Mouse (Mus musculus) kidney, adult 2 months (tissue): Measurements from ENCODE around the gene C5ar1. TPM values are rescaled to one million over a fixed set of nuclear protein-coding genes. Genes with fewer than 3 reads are reported as not detected.
A peak's percentile ranks its signal among the peaks of the same experiment; 100 is the strongest.

Experiments used
- DNase-seq: peaks from one replicate; pipeline ENCODE4 v3.0.0; 2021
- H3K27ac ChIP-seq: fragments of 200-500 bp; 2 replicates; pipeline ENCODE4 v1.5.1; 2012; ENCODE audit warnings: low read depth, low read length, control low read depth, inconsistent platforms; ENCODE audit not compliant: insufficient read depth
- H3K27me3 ChIP-seq: fragments of 200-500 bp; replicated peaks from 2 replicates; pipeline ENCODE4 v1.6.1; 2012; ENCODE audit warnings: mild to moderate bottlenecking, moderate library complexity, low read length, inconsistent platforms; ENCODE audit not compliant: control insufficient read depth, insufficient read depth
- H3K36me3 ChIP-seq: fragments of 200-500 bp; 2 replicates; pipeline ENCODE4 v1.6.1; 2012; ENCODE audit warnings: mild to moderate bottlenecking, moderate library complexity, low read length, inconsistent platforms; ENCODE audit not compliant: control insufficient read depth, insufficient read depth
- H3K4me1 ChIP-seq: fragments of 200-500 bp; 2 replicates; pipeline ENCODE4 v1.6.1; 2011; ENCODE audit warnings: low read length; ENCODE audit not compliant: control insufficient read depth, insufficient read depth
- H3K4me3 ChIP-seq: fragments of 200-500 bp; 2 replicates; pipeline ENCODE4 v1.5.1; 2011; ENCODE audit warnings: mild to moderate bottlenecking, low read depth, low read length, control low read depth; ENCODE audit not compliant: insufficient read depth
- CTCF ChIP-seq: fragments of 200-500 bp; conservative IDR thresholded peaks from 2 replicates; pipeline ENCODE4 v1.5.1; 2011; ENCODE audit warnings: low read depth, mild to moderate bottlenecking, control low read depth, low read length, moderate library complexity, mixed read lengths; ENCODE audit not compliant: insufficient read depth, insufficient read length
- POLR2A ChIP-seq: fragments of 200-500 bp; IDR thresholded peaks from one replicate; pipeline ENCODE4 v1.6.1; 2011; ENCODE audit warnings: low read depth, low read length, control low read depth
- WGBS: fragments of 180-500 bp; shearing (Covaris S2); methylation state at CpG from one replicate; pipeline ENCODE4 v1.1.7; 2018; 5-methylcytosine and 5-hydroxymethylcytosine counted together
- polyA plus RNA-seq: library from polyadenylated mRNA; depleted of rRNA; stranded (reverse); fragments of >200 nt; gene quantifications from 2 replicates; pipeline ENCODE4 v1.2.3, GENCODE M21; 2012; rRNA removed

C5ar1 gene
- polyA plus RNA-seq, 1 experiment, result 4.2 TPM

GRCm38 (mm10) chr7:16203505-16203903 lies 55.8 kb downstream of the C5ar1 start:
- H3K4me3 ChIP-seq, result no peak overlapping the region
- H3K27ac ChIP-seq, result peak overlapping the region; percentile 89
- TF ChIP-seq CTCF (no peak), POLR2A (no peak)
- DNase-seq, result no peak
- H3K36me3 ChIP-seq, result no peaks in the 10 kb centered on the region
- H3K27me3 ChIP-seq, result no peaks in the 10 kb centered on the region
- H3K4me1 ChIP-seq, result peaks cover 24% of the 10 kb centered on the region
- WGBS, result 51% methylated on average over 13 of the region's 13 CpGs

- H3K4me1 ChIP-seq, result peaks cover 24% of the 10 kb centered on the region
- no peaks in the 10 kb centered on the region for H3K36me3 ChIP-seq
- H3K27me3 ChIP-seq, result no peaks in the 10 kb centered on the region
- peak overlapping the region; percentile 89 for H3K27ac ChIP-seq
- H3K4me3 ChIP-seq, result no peak overlapping the region
- WGBS, result 47% methylated on average over 15 of the region's 15 CpGs
- peak; percentile 94 for DNase-seq
- no peak for TF ChIP-seq CTCF
Measured at GRCm38 (mm10) chr7:16202756-16203504, 56.4 kb downstream of the C5ar1 start.

- no peak overlapping the region for H3K4me3 ChIP-seq
- H3K27ac ChIP-seq, result no peak overlapping the region
- TF ChIP-seq CTCF, result no peak
- no peak for TF ChIP-seq POLR2A
- 82% methylated on average over 6 of the region's 6 CpGs for WGBS
- H3K36me3 ChIP-seq, result no peaks in the 10 kb centered on the region
- H3K27me3 ChIP-seq, result no peaks in the 10 kb centered on the region
- no peak for DNase-seq
- peaks cover 24% of the 10 kb centered on the region for H3K4me1 ChIP-seq
Measured at GRCm38 (mm10) chr7:16201136-16201535, 58.2 kb downstream of the C5ar1 start.

GRCm38 (mm10) chr7:16198540-16198939 lies 60.8 kb downstream of the C5ar1 start:
- Histone ChIP-seq H3K4me1 (peaks cover 12% of the 10 kb centered on the region), H3K27me3 (no peaks in the 10 kb centered on the region), H3K4me3 (no peak overlapping the region), H3K27ac (no peak overlapping the region), H3K36me3 (no peaks in the 10 kb centered on the region)
- no peak for DNase-seq
- no peak for TF ChIP-seq POLR2A
- no peak for TF ChIP-seq CTCF
- 85% methylated on average over 11 of the region's 11 CpGs for WGBS

GRCm38 (mm10) chr7:16197166-16197565 lies 62.2 kb downstream of the C5ar1 start:
- no peak overlapping the region for H3K27ac ChIP-seq

More at GRCm38 (mm10) chr7:16197166-16197565, 62.2 kb downstream of the C5ar1 start:
- H3K27me3 ChIP-seq, result no peaks in the 10 kb centered on the region
- peaks cover under 1% of the 10 kb centered on the region; the same call in 1 of the 2 replicates for H3K4me1 ChIP-seq
- no peak for TF ChIP-seq POLR2A
- WGBS, result 73% methylated on average over 5 of the region's 5 CpGs
- no peak overlapping the region for H3K4me3 ChIP-seq
- H3K36me3 ChIP-seq, result no peaks in the 10 kb centered on the region
- no peak for DNase-seq

Other genes starting within 250 kb of the C5ar1 start
- 7.9 and 8.6 TPM in 2 replicates for gene Bicra, start 211.6 kb downstream of the C5ar1 start, polyA plus RNA-seq
- 0.03 TPM in 1 of 2 replicates, not detected in the other for gene Zfp541, start 197.7 kb downstream of the C5ar1 start, polyA plus RNA-seq
- gene Napa, start 161.1 kb downstream of the C5ar1 start, polyA plus RNA-seq, result 177 and 207 TPM in 2 replicates
- gene Kptn, start 139.6 kb downstream of the C5ar1 start, polyA plus RNA-seq, result 28.7 and 32.5 TPM in 2 replicates
- gene Slc8a2, start 129.7 kb downstream of the C5ar1 start, polyA plus RNA-seq, result 0.33 and 0.38 TPM in 2 replicates
- 3.8 and 6.6 TPM in 2 replicates for gene Meis3, start 84.5 kb downstream of the C5ar1 start, polyA plus RNA-seq
- 22.7 and 28.9 TPM in 2 replicates for gene Dhx34, start 37.5 kb downstream of the C5ar1 start, polyA plus RNA-seq
- gene C5ar2, start 15.4 kb downstream of the C5ar1 start, polyA plus RNA-seq, result 0.34 and 0.39 TPM in 2 replicates
- 23.1 and 30.7 TPM in 2 replicates for gene Inafm1, start 14.1 kb upstream of the C5ar1 start, polyA plus RNA-seq
- gene Ccdc9, start 27.3 kb upstream of the C5ar1 start, polyA plus RNA-seq, result 23.3 and 24.3 TPM in 2 replicates
- 5.1 and 5.2 TPM in 2 replicates for gene Bbc3, start 48.9 kb upstream of the C5ar1 start, polyA plus RNA-seq
- gene Sae1, start 128.3 kb upstream of the C5ar1 start, polyA plus RNA-seq, result 23.0 and 29.2 TPM in 2 replicates
- 23.9 and 25.9 TPM in 2 replicates for gene Zc3h4, start 141.4 kb upstream of the C5ar1 start, polyA plus RNA-seq
- gene Tmem160, start 193.2 kb upstream of the C5ar1 start, polyA plus RNA-seq, result 112 and 125 TPM in 2 replicates
- gene Npas1, start 218.2 kb upstream of the C5ar1 start, polyA plus RNA-seq, result not detected in 2 replicates